ENCODE assay signal across 9 mouse cellular contexts in the genomic region with DNA sequence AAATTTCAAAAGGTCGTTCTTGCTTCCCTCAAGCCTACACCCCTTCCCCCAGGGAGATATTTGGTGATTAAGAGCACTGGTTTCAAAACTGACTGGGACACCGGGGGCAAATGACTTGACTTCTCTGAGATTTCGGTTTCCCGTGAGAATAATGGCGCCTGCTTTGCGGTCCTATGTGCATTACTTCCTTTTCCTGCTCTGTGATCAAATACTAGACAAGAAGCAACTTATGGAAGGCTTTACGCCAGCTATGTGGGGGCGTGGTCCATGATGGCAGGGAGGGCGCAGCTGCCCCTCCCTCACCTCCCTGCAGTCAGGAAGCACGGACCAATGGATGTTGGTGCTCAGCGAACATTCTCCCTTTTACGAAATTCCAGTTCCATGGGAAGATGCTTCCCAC. TPM values are rescaled to one million over a fixed set of nuclear protein-coding genes. Genes with fewer than 3 reads are reported as not detected.
A peak's percentile ranks its signal among the peaks of the same experiment; 100 is the strongest.
DNase-seq lines count a peak whose midpoint lies in the region; ATAC-seq lines count a peak whose summit lies in the region.
"Had no signal": no experiment of that assay in that cellular context is flagged by ENCODE, and none has a peak within 500 bp of the region (broad histone marks: within the 10 kb centered on the region; RNA-seq: fewer than 3 reads in every experiment).

No protein-coding gene starts in this region.

- H3K36me3 ChIP-seq in kidney, embryonic 16.5 days (ENCODE audit: insufficient read depth, low read length) = no peaks in the 10 kb centered on the region
- no peaks in the 10 kb centered on the region for H3K36me3 ChIP-seq in intestine, embryonic 15.5 days
- H3K36me3 ChIP-seq in neural tube, embryonic 13.5 days = no peaks in the 10 kb centered on the region
- no peaks in the 10 kb centered on the region for H3K36me3 ChIP-seq in forebrain, embryonic 16.5 days (ENCODE audit: control insufficient read depth, insufficient read depth)

- no peak overlapping the region for H3K9ac ChIP-seq in kidney, embryonic 16.5 days (replicated peaks; ENCODE audit: low read length)
- H3K9ac ChIP-seq in intestine, embryonic 15.5 days = no peak overlapping the region
- no peak overlapping the region for H3K9ac ChIP-seq in neural tube, embryonic 13.5 days
- H3K9ac ChIP-seq in forebrain, embryonic 16.5 days (replicated peaks; ENCODE audit: low read depth, low read length) = no peak overlapping the region

- no peak overlapping the region for H3K27ac ChIP-seq in kidney, embryonic 16.5 days (ENCODE audit: low read length)
- H3K27ac ChIP-seq in intestine, embryonic 15.5 days = no peak overlapping the region
- no peak overlapping the region for H3K27ac ChIP-seq in neural tube, embryonic 13.5 days (replicated peaks)
- no peak overlapping the region for H3K27ac ChIP-seq in forebrain, embryonic 16.5 days (ENCODE audit: low read length)

- 72% methylated on average over 12 of the region's 12 CpGs for WGBS in kidney, embryonic 16.5 days
- WGBS in intestine, embryonic 15.5 days = 72% methylated on average over 12 of the region's 12 CpGs
- 67% methylated on average over 12 of the region's 12 CpGs for WGBS in neural tube, embryonic 13.5 days
- WGBS in forebrain, embryonic 16.5 days = 78% methylated on average over 12 of the region's 12 CpGs

- H3K9me3 ChIP-seq in kidney, embryonic 16.5 days (ENCODE audit: low read length) = no peaks in the 10 kb centered on the region
- H3K9me3 ChIP-seq in intestine, embryonic 15.5 days = no peaks in the 10 kb centered on the region
- H3K9me3 ChIP-seq in neural tube, embryonic 13.5 days = no peaks in the 10 kb centered on the region
- no peaks in the 10 kb centered on the region for H3K9me3 ChIP-seq in forebrain, embryonic 16.5 days (ENCODE audit: control insufficient read depth, low read length)

- H3K27me3 ChIP-seq in kidney, embryonic 16.5 days (ENCODE audit: insufficient read depth, low read length) = no peaks in the 10 kb centered on the region
- H3K27me3 ChIP-seq in intestine, embryonic 15.5 days (replicated peaks) = no peaks in the 10 kb centered on the region
- no peaks in the 10 kb centered on the region for H3K27me3 ChIP-seq in neural tube, embryonic 13.5 days
- no peaks in the 10 kb centered on the region for H3K27me3 ChIP-seq in forebrain, embryonic 16.5 days (replicated peaks; ENCODE audit: control insufficient read depth, insufficient read depth, low read length)

- H3K4me2 ChIP-seq in kidney, embryonic 16.5 days (replicated peaks; ENCODE audit: low read depth, low read length) = peak overlapping the region; percentile 28
- peak overlapping the region; percentile 19; the same call in 1 of the 2 replicates for H3K4me2 ChIP-seq in intestine, embryonic 15.5 days (replicated peaks)
- H3K4me2 ChIP-seq in neural tube, embryonic 13.5 days = peak overlapping the region; percentile 41
- H3K4me2 ChIP-seq in forebrain, embryonic 16.5 days (ENCODE audit: low read length) = no peak overlapping the region

- H3K4me3 ChIP-seq in kidney, embryonic 16.5 days (ENCODE audit: low read length) = 0 out of 2 replicates have a peak overlapping the region, but pooled peaks have one; percentile 13
- no peak overlapping the region for H3K4me3 ChIP-seq in intestine, embryonic 15.5 days (replicated peaks)
- 0 out of 2 replicates have a peak overlapping the region, but pooled peaks have one; percentile 4 for H3K4me3 ChIP-seq in neural tube, embryonic 13.5 days
- H3K4me3 ChIP-seq in forebrain, embryonic 16.5 days (replicated peaks; ENCODE audit: low read length) = no peak overlapping the region

- DNase-seq in kidney, adult 9 months = no peak
- peak; percentile 58 for DNase-seq in ZHBTc4 (ENCODE audit: low read depth, low spot score)
- DNase-seq in layer of hippocampus, postnatal 25 days (ENCODE audit: extremely low spot score in 1 of 2, low spot score in 1 of 2) = no peak
- no peak for DNase-seq in kidney, postnatal 25 days

- no peak for ATAC-seq in kidney, embryonic 16.5 days (ENCODE audit: low FRiP score, low TSS enrichment)
- no peak for ATAC-seq in intestine, embryonic 15.5 days
- no peak for ATAC-seq in neural tube, embryonic 13.5 days (ENCODE audit: low read depth)
- ATAC-seq in forebrain, embryonic 16.5 days = no peak
- ATAC-seq: Patski had no signal

- no peaks in the 10 kb centered on the region for H3K4me1 ChIP-seq in kidney, embryonic 16.5 days (ENCODE audit: insufficient read depth, low read length)
- H3K4me1 ChIP-seq in intestine, embryonic 15.5 days (replicated peaks) = no peaks in the 10 kb centered on the region
- peaks cover 11% of the 10 kb centered on the region; the same call in 1 of the 2 replicates for H3K4me1 ChIP-seq in neural tube, embryonic 13.5 days (replicated peaks)
- 0 out of 2 replicates have a peak, but pooled peaks cover 3% of the 10 kb centered on the region for H3K4me1 ChIP-seq in forebrain, embryonic 16.5 days (replicated peaks; ENCODE audit: control insufficient read depth, insufficient read depth, low read length)

RNA-seq across cellular contexts. Expression of a gene that starts 28.5 kb away (rescaled TPM):
- 1,392 and 1,476 TPM in 2 replicates for polyA plus RNA-seq in kidney, embryonic 16.5 days (2015; fragmentation: Nextera tagmentation; extraction: Ambion mirVana)
- polyA plus RNA-seq in intestine, embryonic 15.5 days (2015; fragmentation: Nextera tagmentation; extraction: Ambion mirVana) = 1,714 and 2,016 TPM in 2 replicates
- polyA plus RNA-seq in neural tube, embryonic 13.5 days (2015; fragmentation: Nextera tagmentation; extraction: Ambion mirVana) = 1,017 and 1,154 TPM in 2 replicates
- 1,000 to 10,000 TPM; 1,032 to 1,201 TPM for total RNA-seq in layer of hippocampus, postnatal 25 days (2021)
- polyA plus RNA-seq in forebrain, embryonic 16.5 days (2015; fragmentation: Nextera tagmentation; extraction: Ambion mirVana) = 987 and 1,101 TPM in 2 replicates

RNA-seq across cellular contexts. Expression of a gene that starts 38.1 kb away (rescaled TPM):
- 21.1 and 24.1 TPM in 2 replicates for polyA plus RNA-seq in kidney, embryonic 16.5 days (2015; fragmentation: Nextera tagmentation; extraction: Ambion mirVana)
- 17.2 and 17.8 TPM in 2 replicates for polyA plus RNA-seq in intestine, embryonic 15.5 days (2015; fragmentation: Nextera tagmentation; extraction: Ambion mirVana)
- polyA plus RNA-seq in neural tube, embryonic 13.5 days (2015; fragmentation: Nextera tagmentation; extraction: Ambion mirVana) = 5.1 and 6.0 TPM in 2 replicates
- total RNA-seq in layer of hippocampus, postnatal 25 days (2021) = not detected
- 9.7 and 11.4 TPM in 2 replicates for polyA plus RNA-seq in forebrain, embryonic 16.5 days (2015; fragmentation: Nextera tagmentation; extraction: Ambion mirVana)

RNA-seq across cellular contexts. Expression of a gene that starts 53.4 kb away (rescaled TPM):
- polyA plus RNA-seq in kidney, embryonic 16.5 days (2015; fragmentation: Nextera tagmentation; extraction: Ambion mirVana) = 471 and 512 TPM in 2 replicates
- polyA plus RNA-seq in intestine, embryonic 15.5 days (2015; fragmentation: Nextera tagmentation; extraction: Ambion mirVana) = 720 and 763 TPM in 2 replicates
- 422 and 474 TPM in 2 replicates for polyA plus RNA-seq in neural tube, embryonic 13.5 days (2015; fragmentation: Nextera tagmentation; extraction: Ambion mirVana)
- 100 to 1,000 TPM; 177 to 208 TPM for total RNA-seq in layer of hippocampus, postnatal 25 days (2021)
- polyA plus RNA-seq in forebrain, embryonic 16.5 days (2015; fragmentation: Nextera tagmentation; extraction: Ambion mirVana) = 289 and 292 TPM in 2 replicates

RNA-seq across cellular contexts. Expression of a gene that starts 53.5 kb away (rescaled TPM):
- 46.3 and 47.0 TPM in 2 replicates for polyA plus RNA-seq in kidney, embryonic 16.5 days (2015; fragmentation: Nextera tagmentation; extraction: Ambion mirVana)
- polyA plus RNA-seq in intestine, embryonic 15.5 days (2015; fragmentation: Nextera tagmentation; extraction: Ambion mirVana) = 52.8 and 58.7 TPM in 2 replicates
- 38.5 and 42.2 TPM in 2 replicates for polyA plus RNA-seq in neural tube, embryonic 13.5 days (2015; fragmentation: Nextera tagmentation; extraction: Ambion mirVana)
- total RNA-seq in layer of hippocampus, postnatal 25 days (2021) = 10 to 100 TPM; 27.4 to 29.6 TPM
- polyA plus RNA-seq in forebrain, embryonic 16.5 days (2015; fragmentation: Nextera tagmentation; extraction: Ambion mirVana) = 32.6 and 37.8 TPM in 2 replicates

Comparison
In these comparisons a context has a peak if more than half of its experiments do, and no peak if none do; other contexts are left out.
1. H3K4me3 ChIP-seq: peak in kidney, embryonic 16.5 days (single experiment) and neural tube, embryonic 13.5 days (single experiment); none in intestine, embryonic 15.5 days (single experiment) and forebrain, embryonic 16.5 days (single experiment).